Mouse (Mus musculus): Measurements from ENCODE around the gene Minpp1.

Gene Minpp1

DNA sequence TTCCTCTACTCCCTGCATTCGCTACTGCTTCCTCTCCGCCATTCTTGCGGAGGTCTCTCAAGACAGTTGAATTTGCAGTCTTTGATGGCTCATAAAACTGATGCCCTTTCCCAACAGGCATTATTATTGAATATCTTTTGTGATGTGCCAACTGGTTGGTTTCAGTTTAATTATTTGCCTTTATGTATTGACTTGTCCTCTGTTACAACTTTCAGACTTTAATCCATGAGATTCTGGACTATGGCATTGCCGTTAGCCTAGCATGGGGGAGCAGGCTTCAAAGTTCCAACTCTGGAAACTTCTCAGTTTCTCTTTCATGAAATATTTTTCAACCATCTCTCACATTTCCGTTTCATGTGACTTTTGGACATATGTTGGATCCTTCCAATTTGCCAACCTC is 41.6 kb downstream of the Minpp1 start:
- DNase-seq (ENCODE audit: low read depth in 2 of 2, low spot score in 2 of 2): no peak

DNA sequence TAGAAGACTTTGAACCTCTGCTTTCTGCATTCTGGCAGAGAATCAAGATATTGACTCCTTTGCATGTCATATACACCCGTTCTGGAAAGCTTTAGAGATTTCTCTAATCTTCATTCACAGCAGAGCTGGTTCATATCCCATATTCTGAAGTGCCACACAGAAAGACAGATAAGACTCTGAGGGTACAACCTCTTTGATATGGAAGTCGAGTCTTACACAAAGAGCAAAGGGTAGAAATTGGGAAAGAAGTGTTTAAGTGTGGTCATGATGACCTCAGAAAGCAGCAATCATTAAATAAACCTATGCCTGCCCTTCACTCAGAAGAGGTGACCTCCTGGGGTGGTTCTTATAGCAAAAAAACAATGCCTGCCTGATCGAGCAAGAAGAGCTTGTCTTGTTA is 43.2 kb downstream of the Minpp1 start:
- no peak for DNase-seq (ENCODE audit: low read depth in 2 of 2, low spot score in 2 of 2)

GRCm38 (mm10) chr19:32529252-32529942 is 43.8 kb downstream of the Minpp1 start:
- DNase-seq (ENCODE audit: low read depth in 2 of 2, low spot score in 2 of 2): no peak

- DNase-seq (ENCODE audit: low read depth in 2 of 2, low spot score in 2 of 2): no peak
These were observed 44.7 kb downstream of the Minpp1 start for GRCm38 (mm10) chr19:32530296-32530695.

DNA sequence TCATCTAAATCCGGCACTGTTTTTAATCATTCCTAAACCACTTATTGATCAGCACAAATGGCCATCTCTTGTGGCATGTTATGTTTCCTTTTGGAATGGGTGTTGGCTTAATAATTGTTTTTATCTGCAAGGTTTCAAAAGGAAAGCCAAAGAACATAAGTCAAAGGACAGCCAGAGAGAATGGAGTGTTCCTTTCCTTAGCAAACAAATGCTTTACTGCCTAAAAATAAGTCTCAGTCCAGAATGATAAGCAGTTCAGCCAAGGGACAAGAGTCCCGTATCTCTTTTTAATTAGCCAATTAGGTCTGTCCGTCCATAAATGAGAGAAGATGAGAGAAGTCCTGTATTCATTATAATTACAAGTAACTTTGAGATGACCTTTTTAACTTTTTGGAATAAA is 46.8 kb downstream of the Minpp1 start:
- no peak for DNase-seq (ENCODE audit: low read depth in 2 of 2, low spot score in 2 of 2)

- DNase-seq (ENCODE audit: low read depth in 2 of 2, low spot score in 2 of 2): no peak
These were observed 47.4 kb downstream of the Minpp1 start for GRCm38 (mm10) chr19:32532737-32533505.

DNA sequence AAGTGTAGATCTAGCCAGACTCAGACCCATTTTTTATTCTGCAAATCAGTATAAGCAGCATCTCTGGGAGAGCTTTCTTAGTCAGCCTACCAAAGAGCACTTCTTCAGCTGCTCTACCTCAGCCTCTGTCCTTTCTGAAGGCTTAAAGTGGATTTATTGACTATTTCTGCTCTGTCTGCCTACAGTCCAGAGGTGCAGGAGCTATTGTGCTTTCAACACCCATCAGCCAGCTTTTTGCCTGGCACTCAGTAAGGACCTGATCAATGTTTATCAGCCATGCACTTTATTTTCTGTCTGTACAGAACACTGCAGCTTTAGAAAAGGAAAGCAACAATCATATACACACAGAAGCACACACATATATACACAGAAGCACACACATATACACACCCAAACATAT is 49.3 kb downstream of the Minpp1 start:
- no peak for DNase-seq (ENCODE audit: low read depth in 2 of 2, low spot score in 2 of 2)

DNA sequence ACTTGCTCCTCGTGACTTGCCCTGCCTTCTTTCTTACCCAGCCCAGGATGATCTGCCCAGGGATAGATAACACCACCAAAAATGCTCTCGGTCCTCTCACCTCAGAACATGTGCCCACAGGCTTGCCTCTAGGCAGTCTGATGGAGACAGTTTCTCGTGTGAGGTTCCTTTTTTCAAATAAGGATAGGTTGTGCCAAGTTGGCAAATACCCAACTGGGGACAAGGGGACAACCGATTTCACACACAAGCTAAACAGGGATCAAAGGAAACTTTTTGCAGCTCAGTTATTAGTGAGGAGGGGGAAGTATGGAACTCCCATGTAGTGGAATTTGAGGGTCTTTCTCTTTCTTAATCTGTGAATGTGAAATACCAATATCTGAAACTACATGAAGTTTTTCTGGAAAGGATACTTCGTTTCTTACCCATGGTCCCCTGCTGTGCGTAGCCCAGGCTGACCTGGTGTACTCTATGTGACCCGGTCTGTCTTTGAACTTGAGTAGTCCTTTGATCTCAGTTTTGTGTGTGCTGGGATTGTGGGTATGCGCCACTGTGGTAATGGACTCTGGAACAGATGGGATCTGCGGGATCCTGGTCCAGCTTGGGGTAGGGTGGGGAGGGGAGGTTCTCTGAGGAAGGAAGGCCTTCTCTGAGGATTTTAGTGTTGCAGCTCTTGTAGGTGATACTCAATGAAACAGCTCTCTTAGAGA is 57.4 kb downstream of the Minpp1 start:
- DNase-seq (ENCODE audit: low read depth in 2 of 2, low spot score in 2 of 2): no peak

DNA sequence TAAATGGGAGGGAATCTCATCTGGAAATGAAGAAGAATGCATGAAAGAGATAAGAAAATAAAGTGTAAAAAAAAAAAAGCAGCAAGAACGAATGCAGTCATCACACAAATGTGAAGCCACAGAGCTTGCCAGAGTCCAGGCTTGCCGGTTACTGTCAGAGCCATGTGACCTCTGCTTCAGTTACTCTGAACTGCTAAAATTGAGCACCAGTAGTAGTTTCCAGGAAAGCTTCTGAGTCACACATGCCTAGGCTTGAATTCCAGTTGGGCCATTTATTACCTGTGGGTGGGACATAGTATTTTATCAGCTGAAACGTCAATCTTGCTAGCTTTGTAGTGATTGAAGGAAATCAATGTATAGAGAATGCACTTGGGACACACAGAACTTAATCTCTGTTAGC is 61.8 kb downstream of the Minpp1 start:
- DNase-seq (ENCODE audit: low read depth in 2 of 2, low spot score in 2 of 2): no peak

- DNase-seq (ENCODE audit: low read depth in 2 of 2, low spot score in 2 of 2): no peak
These were observed 62.6 kb downstream of the Minpp1 start for GRCm38 (mm10) chr19:32548202-32548601.

DNA sequence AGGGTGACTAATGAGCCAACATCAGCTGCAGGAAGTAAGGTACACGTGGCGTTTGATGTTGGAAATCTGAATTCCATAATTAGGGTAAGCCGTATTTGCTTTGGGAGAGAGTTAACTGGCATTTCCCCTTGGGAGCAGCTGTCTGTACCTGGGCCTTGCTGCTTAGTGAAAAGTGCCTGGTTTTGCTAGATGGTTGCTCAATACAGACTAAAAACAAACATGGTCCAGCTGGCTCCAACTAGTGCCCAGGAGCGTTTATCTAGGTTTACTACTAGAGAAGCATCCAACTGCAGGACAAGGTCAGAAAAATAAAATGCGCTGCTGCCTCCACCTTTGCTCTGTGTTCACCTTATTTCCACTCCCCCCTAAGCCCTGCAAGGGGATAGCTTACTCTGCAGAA is 64.9 kb downstream of the Minpp1 start:
- no peak for DNase-seq (ENCODE audit: low read depth in 2 of 2, low spot score in 2 of 2)

GRCm38 (mm10) chr19:32551442-32551841 is 65.9 kb downstream of the Minpp1 start:
- DNase-seq (ENCODE audit: low read depth in 2 of 2, low spot score in 2 of 2): no peak

DNA sequence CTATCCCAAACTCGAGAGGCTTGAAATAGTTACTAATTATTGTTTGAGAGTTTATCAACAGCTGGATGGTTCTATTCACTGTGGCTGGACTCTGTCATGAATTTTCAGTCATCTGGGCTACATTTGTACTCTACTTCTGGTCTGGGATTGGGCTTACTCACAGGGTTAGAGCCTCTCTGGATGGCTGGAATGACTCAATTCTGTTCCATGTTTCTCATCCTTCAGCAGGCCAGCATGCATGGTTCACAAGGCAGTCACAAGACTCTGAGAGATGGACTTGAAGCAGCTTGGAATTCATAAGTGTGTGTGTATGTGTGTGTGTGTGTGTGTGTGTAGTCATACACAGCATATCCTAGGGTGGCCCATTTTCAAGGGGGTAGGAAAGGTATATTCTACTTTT is 66.5 kb downstream of the Minpp1 start:
- DNase-seq (ENCODE audit: low read depth in 2 of 2, low spot score in 2 of 2): no peak

DNA sequence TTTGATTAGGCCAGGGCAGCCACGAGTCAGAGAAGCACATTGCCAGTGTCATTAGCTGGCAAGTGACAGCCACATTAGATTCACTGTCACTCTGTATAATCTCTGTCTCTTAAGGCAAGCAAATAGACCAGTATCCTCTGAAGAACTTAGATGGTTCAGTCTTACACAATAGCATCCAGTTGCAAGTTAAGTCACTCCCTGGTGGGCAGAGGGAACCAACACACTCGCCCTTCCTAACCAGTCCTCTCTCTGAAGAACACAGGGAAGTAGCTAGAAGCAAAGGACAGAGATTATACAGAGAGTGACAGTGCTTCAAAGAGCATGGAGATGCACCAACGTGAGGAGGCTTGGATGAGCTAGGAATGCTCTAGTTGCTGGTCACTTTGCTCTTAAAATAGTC is 67.7 kb downstream of the Minpp1 start:
- DNase-seq (ENCODE audit: low read depth in 2 of 2, low spot score in 2 of 2): no peak

DNA sequence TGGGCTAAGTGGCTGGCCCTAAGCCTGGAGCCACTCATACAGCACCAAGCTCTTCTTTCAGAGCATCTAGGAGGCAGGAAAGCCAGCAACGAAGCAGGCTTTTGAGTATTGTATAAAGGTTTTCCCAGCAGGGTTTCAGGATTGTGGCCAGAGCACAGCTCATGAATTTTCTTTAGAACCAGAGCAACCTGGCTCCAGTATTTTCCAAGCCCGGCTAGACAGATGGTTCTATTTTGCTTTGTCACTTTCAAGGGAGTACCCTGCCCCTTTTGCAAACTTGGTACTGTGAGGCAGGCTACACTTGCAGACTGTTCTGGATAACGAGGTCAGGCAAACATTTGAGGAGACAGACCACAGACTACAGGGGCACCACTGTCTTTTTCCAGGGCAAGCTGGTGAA is 69.7 kb downstream of the Minpp1 start:
- DNase-seq (ENCODE audit: low read depth in 2 of 2, low spot score in 2 of 2): no peak

Measured in CD8-positive naive resting alpha-beta T cell, adult 2 months (primary cell).